Mouse (Mus musculus) layer of hippocampus, adult 9-11 months (tissue): ENCODE measurements at regions not wholly inside any gene's neighbourhood (a gene's known extent, or its start where the extent isn't known, plus 50 kb on each side); places are given as distances from the start of the nearest gene placed in this dataset.

ENCODE experiments used
- DNase-seq: peaks from one replicate; pipeline ENCODE4 v3.0.0; 2022

DNA sequence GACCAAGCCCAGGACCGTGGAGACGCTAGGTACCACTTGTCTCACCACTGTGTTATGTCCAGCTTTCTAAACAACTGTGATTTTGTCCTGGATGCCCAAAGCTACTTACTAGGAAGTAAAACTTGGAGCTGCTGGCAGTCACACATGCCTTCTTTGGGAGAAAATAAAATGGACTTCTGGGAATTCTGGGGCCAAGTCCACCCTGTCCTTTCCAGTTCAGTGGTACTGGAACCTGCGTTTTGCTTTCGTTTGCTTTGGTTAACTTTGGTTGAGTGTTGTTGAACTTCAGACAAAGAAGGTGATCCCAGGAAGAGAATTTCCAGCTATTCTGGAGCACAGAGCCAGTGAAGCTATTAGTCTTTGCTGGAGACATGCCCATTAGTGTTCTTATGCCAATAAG, 139.8 kb downstream of the Gm9817 start:
- DNase-seq, result no peak

- no peak for DNase-seq
These were observed 141.2 kb downstream of the Gm9817 start for GRCm38 (mm10) chr13:45219671-45220070.

- DNase-seq, result no peak
These were observed 152.3 kb downstream of the Gm9817 start for GRCm38 (mm10) chr13:45230804-45231203.

DNA sequence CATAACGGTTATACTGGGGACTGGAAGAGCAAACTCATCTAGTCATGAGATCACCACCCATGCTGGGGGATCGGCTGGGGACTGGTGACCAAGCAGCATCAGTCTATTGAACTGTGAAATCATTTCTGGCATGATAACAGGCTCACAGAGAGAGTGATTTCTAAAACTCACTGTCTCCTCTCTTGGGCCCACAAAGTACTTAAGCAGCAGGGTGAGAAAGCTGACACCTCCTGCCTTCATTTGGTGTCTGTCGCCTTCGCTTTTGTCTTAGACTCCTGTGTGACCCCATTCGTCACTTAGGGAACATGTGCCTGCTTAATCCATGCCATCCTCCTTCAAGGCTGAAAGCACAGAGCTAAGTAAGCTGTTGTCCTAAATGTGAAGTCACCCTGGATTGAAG, 154.3 kb upstream of the Mylip start:
- no peak for DNase-seq

GRCm38 (mm10) chr13:45238258-45238657, 151.3 kb upstream of the Mylip start:
- DNase-seq, result no peak

DNA sequence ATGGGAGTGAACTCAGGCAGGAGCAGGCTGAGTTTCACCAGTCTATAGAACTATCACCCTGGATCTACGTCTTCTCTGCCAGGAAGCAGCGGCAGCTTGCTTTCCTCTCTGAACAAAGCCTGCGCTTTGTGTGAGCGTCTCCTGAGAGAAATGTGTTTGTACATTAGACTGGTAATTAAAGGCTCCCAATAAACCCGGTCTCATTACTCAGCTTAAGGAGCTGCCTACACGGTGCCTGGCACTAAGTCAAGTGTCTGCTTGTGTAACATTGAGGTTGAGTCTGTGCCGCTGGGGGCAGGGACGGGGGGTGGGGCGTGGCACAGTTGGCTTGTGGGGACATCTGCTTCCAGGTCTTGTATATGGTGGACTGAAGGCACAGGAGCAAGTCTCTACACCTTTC, 150.4 kb upstream of the Mylip start:
- peak; percentile 47 for DNase-seq

GRCm38 (mm10) chr13:45240009-45240653, 149.4 kb upstream of the Mylip start:
- DNase-seq, result no peak

DNA sequence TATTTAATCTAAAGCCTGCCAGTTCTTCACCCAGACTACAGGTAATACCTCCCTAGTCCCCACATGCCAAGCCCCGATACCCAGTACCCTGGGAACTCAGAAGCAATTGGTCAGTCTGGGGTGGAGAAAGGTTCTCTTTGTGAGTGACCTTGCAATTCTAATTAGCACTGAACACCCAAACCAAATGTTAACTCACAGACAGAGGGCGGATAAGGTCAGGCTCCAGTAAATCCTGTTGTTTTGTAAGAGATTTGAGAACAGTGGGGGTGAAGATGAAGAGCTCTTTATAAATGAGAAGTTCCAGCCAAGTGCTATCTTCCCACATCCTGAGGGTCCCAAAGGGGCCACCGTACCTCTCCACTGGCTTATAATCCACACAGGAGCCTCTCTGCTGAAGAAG, 147.3 kb upstream of the Mylip start:
- no peak for DNase-seq

GRCm38 (mm10) chr13:45242750-45243149, 146.8 kb upstream of the Mylip start:
- no peak for DNase-seq

DNA sequence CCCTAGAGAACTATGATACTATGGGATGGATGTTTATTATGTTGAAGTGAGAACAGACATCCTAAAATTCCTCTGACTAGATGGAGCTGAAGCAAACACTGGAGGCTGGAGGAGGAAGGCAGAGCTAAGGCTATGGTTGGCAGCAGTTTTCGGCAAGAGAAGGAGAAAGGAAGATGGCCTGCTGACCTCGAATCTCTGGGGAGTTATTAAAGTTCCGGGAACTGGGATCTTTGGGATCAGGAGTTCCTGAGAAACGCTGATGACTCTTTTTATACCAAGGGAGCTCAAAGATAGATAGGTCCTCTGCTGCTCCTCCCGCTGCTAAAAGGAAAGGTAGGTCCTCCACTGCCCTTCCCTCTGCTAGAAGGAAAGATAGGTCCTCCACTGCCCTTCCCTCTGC, 143.9 kb upstream of the Mylip start:
- no peak for DNase-seq

DNA sequence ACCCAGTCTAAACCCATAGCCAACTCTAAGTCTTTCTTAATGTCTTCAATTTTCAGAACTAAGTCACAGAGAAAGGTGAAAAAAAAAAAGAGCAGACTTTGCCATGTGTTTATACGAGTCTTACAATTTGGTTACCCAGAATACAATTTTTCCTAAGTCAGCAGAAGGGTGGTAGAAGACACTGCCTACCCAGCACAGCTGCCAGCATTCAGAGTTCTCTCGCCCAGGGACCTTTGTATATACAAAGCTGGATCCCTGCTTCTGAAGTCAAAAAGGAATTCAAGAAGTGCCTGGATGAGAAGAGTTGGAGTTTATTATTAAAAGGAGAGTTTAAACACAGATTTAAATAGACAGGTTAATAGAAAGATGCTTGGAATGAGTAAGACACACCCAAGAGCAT, 143.2 kb upstream of the Mylip start:
- no peak for DNase-seq

DNA sequence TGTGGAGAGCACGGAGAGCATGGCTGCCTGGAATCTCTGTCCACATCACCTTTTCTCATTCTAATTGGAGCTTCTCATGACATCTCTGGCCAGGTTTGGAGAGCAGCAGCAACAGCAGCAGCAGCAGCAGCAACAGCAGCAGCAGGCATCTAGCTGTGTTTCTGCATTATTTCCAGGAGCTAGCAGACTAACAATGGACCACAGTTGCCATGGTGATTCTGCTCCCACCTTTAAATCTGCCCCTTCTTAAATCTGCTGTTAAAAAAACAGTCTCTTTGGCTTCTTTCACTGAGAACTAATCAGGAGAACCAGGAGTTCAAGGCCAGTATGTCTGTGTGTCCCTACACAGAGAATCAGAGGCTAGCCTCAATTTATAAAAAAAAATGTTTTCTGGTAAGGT, 139.5 kb upstream of the Mylip start:
- DNase-seq, result no peak

- no peak for DNase-seq
These were observed 138.5 kb upstream of the Mylip start for GRCm38 (mm10) chr13:45251068-45251467.

DNA sequence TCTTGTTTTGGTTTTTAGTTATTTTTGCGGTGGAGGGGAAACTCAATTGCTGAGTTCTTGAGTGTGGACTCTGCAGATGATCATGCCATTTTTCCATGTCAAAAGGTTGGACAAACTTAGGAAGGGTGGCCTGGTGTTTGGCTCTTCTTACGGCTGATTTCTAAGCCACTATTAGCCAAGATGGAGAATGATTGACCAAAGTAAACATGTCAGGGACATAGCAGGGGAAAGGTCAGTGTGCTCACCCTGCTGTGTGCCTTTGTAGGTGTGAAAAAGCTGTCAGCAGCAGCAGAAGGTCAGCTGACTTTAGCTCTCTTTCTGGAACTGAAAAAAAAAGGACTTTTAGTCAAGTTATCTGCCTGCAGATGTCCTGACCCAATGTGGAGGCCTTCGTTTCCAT, 137.4 kb upstream of the Mylip start:
- no peak for DNase-seq

DNA sequence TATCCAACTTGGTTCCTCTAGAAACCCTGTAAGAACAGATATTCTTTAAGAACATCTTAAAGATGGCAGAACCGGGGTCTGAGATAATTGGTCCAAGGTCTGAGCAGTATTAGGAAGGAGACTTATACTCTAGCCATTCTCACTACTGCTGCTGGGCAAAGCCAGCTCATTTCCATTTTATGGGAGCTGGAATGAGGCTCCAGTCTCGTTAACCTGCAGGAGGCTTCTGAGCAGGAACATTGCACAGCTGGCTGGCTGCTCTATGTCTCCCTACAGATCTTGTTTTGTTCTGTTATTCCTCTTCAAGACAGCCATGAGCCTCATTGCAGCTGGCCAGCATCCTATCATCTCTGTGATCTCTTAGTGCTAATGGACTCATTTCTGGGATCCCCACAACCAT, 136.3 kb upstream of the Mylip start:
- no peak for DNase-seq

DNA sequence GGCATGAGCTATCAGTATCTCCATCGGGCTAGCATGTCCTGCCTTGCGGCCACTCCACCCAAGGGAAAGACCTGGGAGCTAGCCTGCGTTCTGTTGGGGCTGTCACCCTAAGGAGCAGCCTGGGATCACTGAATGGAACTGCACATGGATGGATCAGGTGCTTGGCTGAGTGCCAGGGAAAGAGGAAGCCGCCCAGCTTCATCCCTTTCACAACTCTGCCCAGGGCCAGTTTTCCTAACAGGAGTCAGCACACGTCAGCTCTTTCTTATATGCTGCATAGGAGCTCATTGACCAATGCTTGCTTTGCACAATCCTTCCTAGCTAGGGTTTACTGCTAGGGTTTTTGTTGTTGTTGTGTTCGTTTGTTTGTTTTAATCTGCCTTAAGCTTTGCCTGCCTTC, 134.3 kb upstream of the Mylip start:
- DNase-seq, result no peak

GRCm38 (mm10) chr13:45262011-45262410, 127.5 kb upstream of the Mylip start:
- DNase-seq, result no peak

DNA sequence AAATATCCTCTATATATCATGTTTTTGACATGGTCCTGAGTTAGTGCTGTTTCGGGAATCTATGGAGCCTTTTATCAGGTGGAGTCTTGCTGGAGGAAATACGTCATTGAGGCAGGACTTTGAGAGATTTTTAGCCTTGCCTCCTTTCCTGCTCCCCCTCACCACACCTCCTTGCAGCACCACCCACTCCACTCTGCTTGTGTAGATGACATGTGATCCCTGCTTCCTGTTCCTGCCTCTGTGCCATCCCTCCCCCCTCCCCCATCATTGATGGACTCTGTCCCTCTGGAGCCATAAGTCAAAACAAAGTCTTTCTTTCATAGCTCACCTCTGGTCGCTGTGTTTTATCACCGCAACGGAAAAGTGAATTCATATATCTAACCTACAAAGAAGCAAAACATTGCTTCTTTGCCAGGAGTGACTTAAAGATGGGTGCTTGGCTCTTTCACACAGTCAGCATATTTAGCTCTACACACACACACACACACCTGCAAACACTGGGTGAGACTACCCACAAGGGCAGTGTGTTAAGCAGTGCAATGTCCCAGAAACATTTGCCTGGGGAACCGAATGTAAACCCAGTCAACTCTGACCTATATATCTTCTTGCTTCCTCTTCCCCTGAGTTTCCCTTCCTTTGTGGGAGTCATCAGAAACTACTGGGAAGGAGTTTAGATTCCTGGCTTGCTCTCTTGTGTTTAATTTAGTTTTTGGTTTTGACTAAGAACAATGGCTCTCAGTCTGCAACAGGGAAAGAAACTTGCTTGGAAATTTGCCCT, 123.1 kb upstream of the Mylip start:
- DNase-seq, result no peak

GRCm38 (mm10) chr13:45267446-45267845, 122.1 kb upstream of the Mylip start:
- no peak for DNase-seq

- DNase-seq, result peak; percentile 39
These were observed 121.6 kb upstream of the Mylip start for GRCm38 (mm10) chr13:45267906-45268305.

GRCm38 (mm10) chr13:45274261-45274884, 115.2 kb upstream of the Mylip start:
- no peak for DNase-seq

DNA sequence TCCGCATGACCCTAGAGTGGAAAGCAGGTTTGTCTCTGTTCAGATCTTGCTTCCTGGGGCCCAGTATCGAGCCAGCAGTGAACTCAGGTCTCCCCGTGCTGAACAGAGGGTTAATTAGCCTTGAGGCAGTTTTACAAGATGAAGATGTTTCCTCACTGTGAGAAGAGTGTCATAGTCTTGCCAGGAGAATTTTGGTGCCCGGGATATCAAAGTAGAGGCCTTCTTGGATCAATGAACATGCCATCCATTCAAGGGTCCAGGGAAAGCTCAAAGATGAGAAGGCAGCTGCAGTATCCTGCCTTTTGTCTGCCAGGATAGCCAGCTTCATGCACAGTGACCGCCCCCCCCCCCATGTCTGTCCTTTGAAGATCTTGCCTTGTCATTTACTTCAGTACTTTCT, 114.2 kb upstream of the Mylip start:
- DNase-seq, result no peak

GRCm38 (mm10) chr13:45277842-45278416, 111.6 kb upstream of the Mylip start:
- DNase-seq, result no peak

- no peak for DNase-seq
These were observed 108.4 kb upstream of the Mylip start for GRCm38 (mm10) chr13:45281106-45281505.
